Mouse (Mus musculus) cerebellum, adult 2 months (tissue): ENCODE data around the gene Mtfp1.

Source experiments
- CTCF ChIP-seq: fragments of 200-500 bp; IDR thresholded peaks from 2 replicates; pipeline ENCODE4 v1.5.1; 2011; ENCODE audit warnings: low read depth, mild to moderate bottlenecking, control low read depth, low read length, moderate library complexity, borderline replicate concordance; ENCODE audit not compliant: insufficient read depth
- POLR2A ChIP-seq: fragments of 200-500 bp; IDR thresholded peaks from 2 replicates; pipeline ENCODE4 v1.6.1; 2011; ENCODE audit warnings: low read length, control low read depth, borderline replicate concordance; ENCODE audit not compliant: insufficient read depth

DNA sequence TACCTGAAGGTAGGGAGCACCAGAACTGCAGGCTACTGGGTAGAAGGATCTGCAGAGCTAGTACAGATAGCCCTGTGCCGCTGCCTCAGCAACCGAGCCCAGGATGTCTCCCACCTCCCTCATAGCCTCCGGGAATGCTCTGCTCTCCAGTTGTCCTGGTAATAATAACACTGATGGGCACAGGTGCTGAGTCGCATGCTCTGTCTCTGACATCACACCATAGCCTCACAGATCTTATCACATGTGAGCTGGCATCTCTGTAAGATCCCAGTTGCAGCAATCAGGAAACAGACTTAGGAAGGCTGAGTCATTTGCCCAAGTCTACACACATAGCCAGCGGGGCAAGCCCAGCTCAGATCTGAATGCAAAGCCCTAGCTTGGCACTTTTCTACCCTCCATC, 6.6 kb upstream of the Mtfp1 start:
- TF ChIP-seq CTCF, result no peak
- TF ChIP-seq POLR2A, result no peak
